Mouse (Mus musculus) spleen, postnatal 4 days (tissue): ENCODE measurements at regions not wholly inside any gene's neighbourhood (a gene's known extent, or its start where the extent isn't known, plus 50 kb on each side); places are given as distances from the start of the nearest gene placed in this dataset.
A peak's percentile ranks its signal among the peaks of the same experiment; 100 is the strongest.

ENCODE experiments used
- DNase-seq, 2 experiments: peaks; one replicate each; pipeline ENCODE4 v3.0.0; 2022; ENCODE audit warnings: low spot score in 2 of 2

DNA sequence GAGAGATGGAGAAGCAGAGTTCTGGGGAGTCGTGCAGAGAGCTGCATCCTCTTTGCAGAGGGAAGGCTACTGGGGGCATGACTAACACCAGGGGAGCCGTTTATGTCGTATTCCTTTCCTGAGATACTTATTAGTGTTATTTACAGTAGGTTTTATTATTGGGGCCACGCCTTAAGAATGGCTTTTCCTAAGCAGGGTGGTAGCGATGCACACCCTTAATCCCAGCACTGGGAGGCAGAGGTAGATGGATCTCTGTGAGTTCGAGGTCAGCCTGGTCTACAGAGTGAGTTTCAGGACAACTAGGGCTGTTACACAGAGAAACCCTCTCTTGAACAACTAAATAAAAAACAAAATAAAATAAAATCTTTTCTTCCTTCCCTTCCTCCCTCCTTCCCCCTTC is 212.6 kb downstream of the Enc1 start:
- DNase-seq, result no peak

DNA sequence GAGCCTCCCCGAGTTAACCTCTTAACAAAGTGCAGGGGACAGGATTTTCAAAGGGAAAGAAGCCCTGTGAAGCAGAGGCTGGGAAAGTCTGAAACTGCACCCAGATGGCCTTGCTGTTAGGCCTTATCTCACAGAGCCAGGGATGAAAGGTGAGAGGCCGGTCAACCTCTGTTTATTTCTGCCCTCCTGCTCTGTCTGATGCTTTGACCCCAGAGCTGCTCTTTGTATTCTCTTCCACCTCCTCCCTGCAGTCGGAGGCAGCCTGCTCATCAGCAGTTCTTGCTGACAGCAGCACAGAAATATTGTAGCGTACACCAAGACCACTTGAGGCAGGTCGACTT is 212.2 kb downstream of the Enc1 start:
- DNase-seq, result peak; percentile 65 to 69

DNA sequence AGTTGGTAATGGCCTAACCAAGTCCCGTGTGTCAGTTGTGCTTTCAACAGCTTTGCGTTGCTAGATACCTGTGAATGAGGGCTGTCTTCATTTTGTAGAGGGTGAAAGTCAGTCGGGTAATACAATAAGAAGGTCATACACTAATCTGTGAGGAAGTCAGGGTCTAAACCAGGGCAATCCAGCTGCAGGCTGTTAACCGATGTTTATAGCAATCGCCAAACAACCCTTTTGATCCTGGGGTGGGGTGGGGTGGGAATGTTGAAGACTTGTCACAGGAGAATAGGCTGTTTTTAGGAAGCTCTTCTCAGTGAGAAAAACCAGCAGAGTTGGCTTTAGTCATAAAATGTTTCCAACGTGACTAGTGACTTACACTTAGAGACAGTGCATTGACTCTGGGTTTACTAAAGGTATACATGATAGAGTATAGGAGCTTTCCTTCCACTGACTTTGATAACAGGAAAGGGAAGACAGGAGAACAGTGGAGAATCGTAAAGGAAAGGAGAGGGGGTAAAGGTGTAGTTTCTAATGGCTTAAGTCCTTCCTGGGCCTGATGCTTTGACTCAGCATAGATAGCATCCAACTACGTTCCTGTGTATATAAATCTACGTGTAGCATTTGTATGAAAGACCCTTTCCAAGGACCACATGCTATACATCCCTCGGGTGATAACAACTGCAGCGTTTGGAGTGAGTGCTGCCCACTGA is 211.6 kb downstream of the Enc1 start:
- DNase-seq, result no peak

DNA sequence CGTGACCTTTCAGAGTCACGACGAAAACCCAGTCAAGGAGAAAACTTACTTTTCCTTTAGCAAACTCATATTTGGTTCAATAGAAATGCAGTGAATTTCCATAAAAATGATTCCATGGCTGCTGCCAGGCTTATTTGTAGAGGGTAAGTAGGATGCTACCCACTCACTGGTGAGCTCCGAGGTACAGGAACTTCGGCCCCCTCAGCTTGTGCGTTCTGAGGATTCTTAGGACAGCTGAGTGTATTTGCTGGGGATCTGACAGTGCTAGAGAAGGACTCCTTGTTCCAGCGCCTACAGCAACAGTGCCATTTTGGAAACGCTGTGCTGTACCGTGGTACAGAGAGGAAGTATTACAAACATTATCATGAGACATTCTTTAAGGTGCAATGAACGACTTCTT is 210.4 kb downstream of the Enc1 start:
- no peak for DNase-seq

DNA sequence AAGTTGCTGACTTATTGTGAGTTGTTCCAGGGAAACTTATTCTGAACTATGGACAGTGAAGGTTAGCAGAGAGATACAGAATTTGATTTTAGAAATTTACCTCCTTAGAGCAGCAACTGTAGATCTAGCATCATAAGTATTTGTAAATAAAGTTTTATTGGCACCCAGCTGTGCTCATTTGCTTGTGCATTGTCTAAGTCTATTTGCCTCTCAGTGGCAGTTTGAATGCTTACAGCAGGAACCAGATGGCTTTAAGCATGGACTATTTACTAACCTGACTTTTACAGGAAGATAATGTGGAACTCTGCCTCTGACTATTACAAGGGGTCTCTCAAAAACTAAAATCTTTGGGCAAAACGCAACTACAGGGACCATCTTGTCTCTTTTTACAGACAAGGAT is 207.2 kb downstream of the Enc1 start:
- DNase-seq, result no peak

DNA sequence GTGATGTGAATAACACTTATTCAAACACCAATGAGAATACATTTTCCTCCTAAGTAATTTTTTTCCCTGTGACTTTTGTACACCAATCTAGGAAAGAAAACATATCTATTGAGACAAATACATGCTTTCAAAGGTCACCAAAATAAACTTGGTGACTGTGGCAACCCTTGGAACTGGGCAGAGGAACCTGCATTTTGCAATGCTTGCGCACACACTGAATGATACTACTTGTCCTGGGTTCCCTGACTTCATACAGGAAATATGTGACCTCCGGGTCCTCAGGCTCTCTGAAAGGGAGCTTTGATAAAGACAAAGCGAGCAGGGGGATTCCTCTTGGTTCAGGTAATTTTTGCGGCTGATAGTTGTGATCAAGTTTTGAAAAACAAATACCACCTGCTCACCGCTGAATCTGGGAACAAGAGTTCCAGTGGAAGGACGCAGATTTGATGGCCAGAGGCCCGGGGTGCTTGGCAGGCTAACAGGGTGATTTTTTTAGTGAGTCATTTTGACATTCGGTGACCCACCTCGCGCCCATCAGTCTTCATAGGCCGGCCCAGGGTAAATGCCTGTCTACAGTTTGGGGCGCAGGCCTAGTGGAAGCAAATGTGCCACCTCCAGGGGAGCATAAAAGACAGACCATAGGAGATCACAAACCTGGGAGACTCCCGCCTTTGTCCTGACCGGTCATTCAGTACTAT is 203.0 kb downstream of the Enc1 start:
- no peak for DNase-seq

DNA sequence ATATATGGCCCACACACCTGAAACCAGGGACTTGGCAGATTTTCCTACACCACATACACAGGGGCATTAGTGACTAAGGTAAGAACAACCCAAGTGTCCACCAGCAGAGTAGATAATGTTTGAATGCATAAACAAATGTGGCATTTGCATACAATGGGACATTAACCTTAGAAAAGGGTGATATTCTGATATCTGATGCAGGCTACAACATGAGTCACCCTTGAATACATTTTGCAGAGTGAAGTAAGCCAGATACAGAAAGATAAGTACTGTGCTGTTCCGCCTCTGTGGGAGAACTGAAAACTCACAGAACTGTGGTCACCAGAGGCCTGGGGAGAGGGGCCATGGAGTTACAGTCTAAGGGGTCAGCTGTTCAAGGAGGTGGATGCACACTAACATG is 201.9 kb downstream of the Enc1 start:
- no peak for DNase-seq

DNA sequence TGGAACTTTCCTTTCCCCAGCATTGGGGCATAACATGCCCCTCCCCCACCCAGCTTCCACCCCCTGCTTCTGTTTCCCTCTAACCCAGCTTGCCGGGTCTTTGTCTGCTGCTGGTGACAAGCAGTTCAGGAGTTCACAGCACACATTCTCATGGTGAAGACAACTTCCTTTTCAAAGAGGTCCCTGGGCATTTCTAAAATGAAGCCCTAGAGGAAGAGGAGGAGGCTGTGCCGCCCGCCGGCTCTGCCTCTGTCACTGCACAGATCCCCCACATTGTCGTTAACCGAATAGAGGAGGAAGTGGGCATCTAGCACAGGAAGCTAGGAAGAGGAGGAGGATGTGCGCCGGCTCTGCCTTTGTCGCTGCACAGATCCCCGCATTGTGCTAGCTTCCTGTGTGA is 201.4 kb downstream of the Enc1 start:
- DNase-seq, result no peak

DNA sequence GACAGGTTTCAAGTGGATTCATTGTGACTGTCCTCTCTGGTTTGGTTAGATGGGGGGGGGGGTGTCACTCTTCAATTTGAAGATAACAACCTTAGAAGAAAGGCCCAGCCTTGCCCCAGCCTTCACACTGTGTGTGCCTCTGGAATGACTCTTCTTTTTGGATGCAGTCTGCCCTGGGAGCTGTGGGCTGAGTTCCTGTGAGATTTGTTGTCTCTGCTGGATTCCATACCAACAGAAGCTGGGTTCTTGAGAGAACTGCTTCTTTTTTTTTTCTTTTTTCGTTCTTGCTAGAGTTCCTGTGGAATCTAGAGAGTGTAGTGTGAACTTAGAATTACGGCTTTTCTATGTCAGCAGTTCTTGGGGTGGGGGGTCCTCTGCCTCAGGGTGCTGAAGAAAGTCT is 200.9 kb downstream of the Enc1 start:
- DNase-seq, result no peak

DNA sequence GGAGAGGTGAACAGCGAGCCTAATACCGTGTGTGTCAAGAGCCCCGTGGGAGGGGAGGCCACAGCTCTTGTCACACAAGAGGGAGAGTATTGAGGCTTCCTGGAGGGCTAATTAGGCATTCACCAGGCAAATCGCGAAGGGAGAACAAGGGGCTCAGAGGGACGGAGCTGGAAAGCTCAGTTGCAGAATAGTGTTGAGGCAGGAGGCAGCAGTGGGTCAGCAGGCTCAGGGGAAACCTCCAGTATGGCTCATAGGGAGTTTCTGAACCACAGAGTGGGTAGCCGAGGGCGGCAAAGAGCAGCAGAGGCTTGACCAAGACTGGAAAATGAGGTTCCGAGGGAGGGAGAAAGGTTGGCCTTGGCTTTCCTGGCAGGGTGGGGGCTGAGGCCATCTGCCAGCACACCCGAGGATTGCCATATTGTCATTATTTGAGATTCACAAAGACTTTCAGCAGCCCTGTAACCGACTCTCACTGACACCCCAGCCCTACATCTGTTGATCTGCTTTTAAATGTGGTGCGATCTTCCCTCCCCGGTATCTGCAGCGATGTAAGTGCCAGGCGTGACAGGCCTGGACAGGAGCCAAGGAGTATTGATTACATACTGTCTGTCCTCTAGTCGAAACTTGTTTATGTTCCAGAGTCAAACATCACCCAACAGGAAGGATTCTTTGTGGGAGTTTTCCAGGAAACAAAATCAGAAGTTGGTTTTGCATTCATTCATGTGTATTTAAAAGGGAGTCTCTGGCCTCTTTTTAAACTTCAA is 198.5 kb downstream of the Enc1 start:
- DNase-seq, result peak; percentile 54 to 68

DNA sequence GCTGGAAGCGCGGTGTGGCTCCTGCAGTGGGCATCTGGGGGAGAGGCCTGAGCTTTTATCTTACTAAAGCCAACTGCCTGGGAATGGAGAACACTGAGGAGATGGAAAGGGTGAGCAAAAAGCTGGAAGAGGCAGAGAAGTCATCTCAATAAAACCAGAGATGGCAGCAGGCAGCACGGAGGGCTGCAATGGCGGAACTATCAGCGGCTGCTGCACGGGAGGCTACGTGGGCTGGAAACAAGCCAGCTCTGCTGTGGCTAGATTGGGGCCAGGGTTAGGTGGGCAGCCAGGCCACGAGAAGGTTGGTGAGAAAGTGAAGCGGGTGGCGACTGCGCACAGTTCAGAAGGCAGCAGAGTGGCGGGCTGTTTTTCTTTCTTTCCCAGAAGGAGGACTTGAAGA is 197.8 kb downstream of the Enc1 start:
- peak; percentile 62 to 80 for DNase-seq

DNA sequence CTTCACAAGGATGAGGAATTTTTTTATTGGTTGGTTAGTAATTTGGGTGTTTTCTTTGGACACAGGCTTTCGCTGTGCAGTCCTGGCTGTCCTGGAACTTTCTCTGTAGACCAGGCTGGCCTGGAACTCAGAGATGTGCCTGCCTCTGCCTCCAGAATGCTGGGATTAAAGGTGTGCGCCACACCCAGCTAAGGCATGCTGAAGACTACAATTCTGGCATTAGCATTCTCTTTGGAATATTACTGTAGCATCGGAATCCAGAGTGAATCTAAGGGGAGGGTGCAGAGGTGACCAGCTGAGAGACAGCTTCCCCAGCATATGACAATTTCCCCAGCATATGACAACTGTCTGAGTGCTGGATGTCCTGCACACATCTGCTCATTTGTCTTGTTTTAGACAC is 197.4 kb downstream of the Enc1 start:
- no peak for DNase-seq

DNA sequence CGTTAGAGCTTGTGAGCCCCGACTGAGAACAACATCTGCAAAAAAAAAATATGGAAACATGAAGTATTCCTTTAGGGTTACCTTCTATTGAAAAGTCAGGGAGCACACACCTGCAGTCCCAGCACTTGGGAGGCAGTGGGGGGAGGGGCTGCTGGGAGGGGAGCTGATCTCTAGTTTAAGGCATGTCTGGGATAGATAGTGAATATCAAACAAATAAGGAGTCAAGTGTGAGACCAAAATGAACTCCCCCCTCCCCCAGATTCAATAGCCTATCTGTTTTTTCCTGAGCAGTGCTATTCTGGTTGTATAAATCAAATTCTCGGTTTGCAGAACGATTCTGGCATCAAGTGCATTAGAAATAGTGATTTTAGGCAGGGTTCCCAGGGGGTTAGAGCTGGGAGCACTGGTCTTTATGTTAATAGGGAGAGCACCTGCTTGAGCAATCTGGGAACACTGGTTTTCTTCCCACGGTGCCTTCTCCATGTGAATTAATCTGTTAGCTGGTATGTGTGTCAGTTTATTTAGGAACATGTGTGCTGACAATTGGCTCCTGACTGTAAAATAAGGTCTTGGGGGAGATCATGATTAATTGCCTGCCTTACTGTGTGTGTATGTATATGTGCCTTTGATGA is 195.9 kb downstream of the Enc1 start:
- no peak for DNase-seq

DNA sequence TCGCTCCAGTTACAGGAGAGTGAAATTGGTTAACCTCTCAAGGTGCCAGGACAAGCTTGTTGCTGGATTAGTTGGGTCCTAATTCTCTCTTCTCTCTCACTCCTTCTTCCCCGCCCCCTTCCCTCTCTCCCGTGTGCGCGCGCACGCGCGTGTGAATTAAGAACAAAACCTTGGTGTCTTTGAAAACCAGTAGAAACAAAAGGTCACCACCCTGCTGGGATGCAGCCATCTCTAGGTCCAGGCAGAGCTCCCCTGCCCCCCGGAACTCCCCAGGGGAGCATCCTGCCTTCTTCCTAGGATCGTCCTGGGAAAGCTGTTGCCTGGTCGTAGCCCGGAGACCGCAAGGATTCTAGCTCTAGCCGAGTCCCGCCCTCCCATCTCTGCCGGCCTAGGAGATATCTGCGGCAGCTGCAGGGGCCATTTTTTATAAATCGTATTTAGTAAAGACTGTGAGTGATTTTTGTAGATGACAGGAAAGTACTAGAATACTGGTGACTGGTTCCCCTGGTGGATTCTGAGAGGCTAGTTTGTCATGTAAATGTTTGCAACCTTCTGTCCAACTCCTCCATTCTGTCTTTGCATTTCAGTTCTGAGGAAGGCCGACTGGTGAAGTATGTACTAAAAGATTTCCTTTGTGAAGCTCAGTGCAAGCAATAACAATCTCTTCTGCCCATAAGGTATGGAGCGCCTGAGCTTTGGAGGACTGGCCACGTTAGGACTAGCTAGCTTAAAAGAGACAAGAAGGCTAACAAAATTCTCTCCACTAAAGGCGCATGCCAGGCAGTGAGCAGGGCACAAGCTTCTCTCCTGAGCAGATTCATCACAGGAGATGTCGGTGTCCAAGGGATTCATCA is 195.2 kb downstream of the Enc1 start:
- peak in 1 of 2 experiments; percentile 29 for DNase-seq

DNA sequence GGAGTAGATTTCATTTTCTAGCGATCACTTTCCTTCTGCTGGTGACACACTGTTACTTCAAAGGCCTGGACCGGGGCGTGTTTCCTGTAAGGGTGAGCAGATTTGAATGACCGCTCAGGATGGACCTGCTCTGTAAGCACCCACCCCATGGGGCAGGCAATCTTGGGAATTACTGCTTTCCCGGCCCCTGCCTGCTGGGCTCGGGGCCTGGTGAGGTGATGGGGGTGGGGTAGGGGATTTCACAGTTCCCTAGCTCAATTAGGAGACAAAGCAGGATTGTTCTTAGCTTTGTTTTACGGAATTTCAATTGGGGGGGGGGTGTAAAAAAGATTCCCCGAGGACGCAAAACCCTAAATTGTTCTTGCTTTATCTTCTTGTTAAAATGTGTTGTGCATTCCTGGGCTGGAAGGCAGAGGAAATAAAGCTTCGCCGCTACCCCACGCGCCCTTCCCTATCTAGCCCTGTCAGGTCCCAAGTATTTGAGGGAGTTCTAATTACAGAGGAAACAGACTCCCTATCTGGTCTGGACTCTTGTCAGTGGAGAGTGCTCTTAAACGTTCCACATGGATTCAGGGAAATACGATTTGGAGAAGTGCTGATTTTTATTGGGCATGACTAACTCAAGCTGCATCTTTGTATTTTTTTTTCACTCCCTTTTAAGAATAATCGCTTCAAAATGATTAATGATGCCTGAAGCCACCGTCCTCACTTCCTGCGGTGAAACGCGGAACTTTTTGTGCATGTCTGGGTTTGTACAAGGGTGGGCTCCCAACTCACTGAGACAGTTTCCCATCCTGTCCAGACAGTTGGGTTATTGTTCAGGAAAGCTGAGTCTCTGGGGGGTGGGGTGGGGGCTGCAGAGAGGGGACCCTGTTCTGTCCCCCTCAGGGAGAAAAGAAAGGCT is 194.3 kb downstream of the Enc1 start:
- no peak for DNase-seq

DNA sequence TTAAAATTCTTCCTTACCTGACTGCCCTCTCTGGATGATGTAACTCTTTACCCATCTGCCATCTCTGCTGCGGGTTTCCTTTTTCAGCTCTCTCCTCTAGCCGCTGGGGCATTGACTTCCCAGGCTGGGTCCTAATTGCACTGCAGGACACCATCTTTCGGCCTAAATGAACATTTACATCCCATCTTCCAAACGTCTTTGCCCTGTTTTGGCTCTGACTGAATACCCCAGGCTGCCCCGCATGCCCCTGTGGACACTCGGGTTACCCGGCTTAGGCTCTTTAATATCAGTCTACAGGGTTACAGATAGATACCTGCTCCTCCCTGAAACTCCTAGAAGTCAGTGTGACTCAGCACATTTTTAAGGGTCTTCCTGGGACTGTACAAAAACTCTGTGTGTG is 193.3 kb downstream of the Enc1 start:
- no peak for DNase-seq

DNA sequence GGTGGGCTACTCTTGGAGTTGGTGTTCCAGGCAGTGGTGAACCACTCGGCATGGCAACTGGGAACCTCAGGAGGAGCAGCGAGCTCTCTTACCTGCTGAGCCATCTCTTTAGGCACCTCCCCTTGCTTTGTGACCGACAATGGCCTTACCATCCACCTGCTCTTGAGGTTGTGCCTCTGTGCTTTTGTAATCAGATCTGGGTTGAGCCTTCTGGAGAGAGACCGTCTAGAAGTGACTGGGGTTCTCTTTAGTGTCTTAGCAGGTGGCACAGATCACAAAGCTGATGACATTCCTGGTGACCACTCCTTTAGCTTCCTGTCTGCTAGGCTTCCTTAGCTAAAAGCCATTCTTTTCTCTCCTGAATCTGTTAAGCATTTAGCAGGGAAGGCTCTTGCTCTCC is 191.7 kb downstream of the Enc1 start:
- no peak for DNase-seq

DNA sequence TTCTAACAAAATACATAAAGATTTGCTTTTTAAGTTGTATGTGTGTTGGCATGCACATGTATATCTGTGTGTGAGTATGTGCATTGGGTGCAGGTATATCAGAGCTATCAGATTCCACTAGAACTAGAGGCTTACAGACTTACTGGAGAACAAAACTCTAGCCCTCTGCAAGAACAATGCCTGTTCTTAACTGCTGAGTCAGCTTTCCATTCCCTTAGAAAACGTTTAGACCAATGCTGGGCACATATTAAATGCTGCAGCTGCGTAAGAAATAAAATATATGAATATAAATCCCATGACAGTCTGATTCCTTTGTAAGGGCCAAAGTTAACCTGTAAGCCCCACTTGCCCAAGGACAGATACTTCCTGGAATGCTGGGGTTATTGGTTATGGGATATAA is 190.0 kb downstream of the Enc1 start:
- no peak for DNase-seq

DNA sequence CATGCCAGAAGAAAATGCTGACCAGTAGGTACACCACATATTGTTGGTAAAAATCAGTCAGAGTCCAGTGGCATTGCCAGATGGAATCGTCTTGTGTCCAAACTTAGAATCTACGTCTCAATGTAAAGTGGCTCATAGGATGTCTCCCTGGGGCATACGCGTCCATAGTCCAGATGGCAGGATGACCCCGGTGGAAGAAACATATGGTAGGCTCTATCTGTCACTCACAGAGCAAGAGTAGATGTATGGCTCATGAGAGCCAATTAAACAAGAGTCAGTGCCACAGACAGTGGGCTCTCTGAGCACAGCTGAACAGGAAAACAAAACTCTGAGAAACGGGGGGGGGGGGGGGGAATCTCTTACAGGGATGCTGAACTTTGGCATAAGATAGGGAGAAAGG is 187.3 kb downstream of the Enc1 start:
- DNase-seq, result no peak

DNA sequence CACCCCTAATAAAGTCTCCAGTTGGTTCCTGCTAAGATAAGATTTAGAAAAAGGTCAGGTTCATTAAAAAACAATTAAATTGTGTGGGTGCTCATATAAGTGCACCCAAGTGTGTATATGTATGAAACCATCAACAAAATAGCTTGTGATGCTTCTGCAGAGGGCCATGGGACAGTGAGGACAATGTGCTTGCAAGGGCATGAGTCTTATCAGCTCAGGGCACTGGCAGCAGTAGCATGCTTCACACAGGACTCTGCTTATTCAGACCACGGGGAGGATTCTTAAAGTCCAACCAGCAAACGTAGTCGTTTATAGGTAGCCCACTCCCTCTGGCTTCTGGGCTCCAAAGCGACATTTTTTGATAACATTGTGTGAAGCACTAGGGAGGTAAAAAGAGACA is 186.6 kb downstream of the Enc1 start:
- no peak for DNase-seq

DNA sequence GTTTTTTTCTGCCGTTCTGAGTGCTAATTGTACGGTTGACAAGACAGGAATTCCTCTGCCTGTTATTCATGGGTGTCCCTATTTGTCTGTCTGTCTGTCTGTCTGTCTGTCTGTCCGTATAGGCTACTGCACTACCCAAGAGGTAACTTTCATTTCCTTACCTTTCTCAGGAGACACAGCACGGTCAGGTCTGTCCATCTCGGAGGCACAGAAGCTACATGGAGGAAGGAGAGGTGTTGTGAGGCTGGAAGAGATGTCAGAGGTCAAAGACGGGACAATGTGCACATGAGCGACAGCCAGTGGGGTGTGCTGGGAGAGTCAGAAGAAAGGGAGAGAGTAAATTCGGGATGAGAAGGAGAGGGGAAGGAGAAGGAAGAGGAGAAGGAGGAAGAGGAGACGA is 184.8 kb downstream of the Enc1 start:
- no peak for DNase-seq
